Mouse (Mus musculus) cerebellum, adult (tissue): ENCODE data around the gene Ifrd1.

Experiments
- ATAC-seq: cut with Nextera tagmentation; 2 replicates; pipeline ENCODE4 v1.9.2; 2017; ENCODE audit warnings: mild to moderate bottlenecking, moderate library complexity, mixed read lengths; ENCODE audit not compliant: insufficient number of reproducible peaks, low FRiP score, low TSS enrichment

Gene Ifrd1

DNA sequence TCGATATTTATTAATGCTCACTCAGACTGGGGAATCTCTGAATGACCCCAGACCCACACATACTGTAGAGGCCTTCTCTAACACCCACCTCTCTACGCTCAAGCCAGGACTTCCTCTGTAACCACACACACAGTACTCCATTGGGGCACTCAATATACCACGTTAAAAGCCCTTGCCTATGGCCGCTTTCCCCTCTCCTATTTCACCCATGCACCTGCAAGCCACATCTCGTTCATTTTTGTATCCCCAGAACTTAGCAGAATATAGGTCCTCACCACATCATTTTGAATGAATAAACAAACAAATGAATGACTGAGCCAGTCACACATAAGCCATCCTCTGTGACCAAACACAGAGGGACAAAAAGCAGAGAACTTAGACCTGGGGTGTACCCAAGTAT, 3.4 kb downstream of the Ifrd1 start:
- ATAC-seq = no peak

DNA sequence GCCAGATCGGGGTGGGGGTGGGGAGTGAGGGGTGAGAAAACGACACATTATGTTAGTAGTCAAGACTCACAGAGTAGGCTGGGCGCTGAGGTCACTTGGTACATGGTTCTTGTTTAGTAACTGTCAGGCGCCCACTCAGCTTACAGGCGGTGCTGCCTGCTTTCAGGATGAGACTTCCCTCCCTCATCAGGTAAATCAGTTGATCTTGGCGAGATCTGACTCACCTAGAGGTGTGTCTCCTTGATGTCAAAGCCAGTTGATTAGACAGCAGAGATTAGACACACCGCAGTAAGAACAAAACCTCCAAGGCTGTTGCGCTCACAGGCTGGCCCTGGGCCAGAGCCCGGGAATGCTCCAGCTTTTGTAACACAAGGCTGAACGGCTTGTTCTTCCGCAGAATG, 4.5 kb downstream of the Ifrd1 start:
- no peak for ATAC-seq

DNA sequence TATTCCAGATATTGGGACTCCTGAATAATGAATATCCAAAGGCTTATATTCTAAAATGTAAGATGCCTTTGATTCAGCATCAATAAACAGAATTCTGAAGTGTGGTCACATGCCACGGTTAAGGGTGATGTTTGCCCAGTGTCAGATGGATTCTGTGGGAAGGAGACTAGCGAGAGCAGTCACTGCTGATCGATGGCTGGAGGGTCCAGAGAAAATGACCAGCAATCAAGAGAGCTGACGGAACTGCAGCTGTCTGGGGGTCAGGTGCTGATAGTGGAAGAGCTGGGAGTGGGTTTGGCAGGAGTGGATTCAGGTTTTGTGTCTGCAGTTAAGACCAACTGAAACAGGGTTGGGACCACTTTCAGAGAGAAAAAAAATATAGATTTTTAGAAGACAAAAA, 5.1 kb downstream of the Ifrd1 start:
- ATAC-seq = no peak

DNA sequence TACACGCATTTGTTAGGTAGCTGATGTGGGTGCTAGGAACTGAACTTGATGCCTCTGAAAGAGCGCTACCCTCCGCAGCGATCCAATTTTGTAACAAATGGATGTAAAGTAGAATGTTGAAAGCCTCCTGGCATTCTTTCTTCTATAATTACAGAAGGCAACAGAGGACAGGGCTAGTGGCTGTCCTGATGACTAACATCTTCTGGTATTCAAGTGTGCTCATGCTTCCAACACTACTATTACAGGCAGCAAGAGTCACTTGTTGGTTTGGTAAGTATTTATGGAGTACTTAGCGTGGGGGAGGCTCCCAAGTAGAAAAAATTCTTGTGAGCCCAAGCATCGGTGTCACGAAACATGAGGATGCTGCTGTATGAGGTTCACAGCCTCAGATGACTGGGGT, 9.1 kb downstream of the Ifrd1 start:
- no peak for ATAC-seq

DNA sequence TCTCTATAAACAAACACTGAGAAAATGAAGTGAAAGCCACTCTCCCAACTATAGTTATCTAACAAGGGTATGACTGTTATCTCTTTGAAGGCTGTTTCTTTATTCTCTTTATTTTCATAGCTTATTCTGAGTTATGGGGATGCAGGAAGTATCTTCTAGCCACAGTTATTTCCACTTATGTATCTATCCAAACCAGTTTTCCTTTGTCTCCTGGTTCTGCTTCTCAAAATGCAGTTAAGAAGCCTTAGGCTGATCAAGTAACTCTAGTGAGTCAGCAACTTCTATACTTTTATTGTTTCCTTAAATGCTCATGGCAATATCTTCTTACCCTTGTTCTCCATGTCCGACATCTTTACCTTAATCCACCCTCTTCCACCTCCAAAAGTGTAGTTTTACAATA, 16.1 kb downstream of the Ifrd1 start:
- ATAC-seq = no peak

DNA sequence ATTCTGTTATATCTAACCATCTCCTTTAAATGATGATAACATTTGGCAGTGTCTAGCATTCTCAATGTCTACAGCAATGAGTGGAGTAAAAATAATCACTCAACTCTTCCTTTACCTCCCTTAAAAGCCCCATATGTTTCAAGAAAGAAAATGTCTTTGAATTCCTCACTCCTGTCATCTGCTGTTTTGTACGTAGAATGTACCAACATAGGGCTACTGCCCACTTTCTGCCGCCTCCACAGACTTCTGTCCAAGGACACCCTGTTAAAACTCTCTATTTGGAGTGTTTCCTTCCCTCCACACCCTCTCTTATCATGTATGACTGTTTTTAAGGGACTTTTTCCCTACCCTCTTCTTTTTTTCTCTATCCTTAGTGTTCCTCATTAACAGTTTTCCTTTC, 16.7 kb downstream of the Ifrd1 start:
- no peak for ATAC-seq

DNA sequence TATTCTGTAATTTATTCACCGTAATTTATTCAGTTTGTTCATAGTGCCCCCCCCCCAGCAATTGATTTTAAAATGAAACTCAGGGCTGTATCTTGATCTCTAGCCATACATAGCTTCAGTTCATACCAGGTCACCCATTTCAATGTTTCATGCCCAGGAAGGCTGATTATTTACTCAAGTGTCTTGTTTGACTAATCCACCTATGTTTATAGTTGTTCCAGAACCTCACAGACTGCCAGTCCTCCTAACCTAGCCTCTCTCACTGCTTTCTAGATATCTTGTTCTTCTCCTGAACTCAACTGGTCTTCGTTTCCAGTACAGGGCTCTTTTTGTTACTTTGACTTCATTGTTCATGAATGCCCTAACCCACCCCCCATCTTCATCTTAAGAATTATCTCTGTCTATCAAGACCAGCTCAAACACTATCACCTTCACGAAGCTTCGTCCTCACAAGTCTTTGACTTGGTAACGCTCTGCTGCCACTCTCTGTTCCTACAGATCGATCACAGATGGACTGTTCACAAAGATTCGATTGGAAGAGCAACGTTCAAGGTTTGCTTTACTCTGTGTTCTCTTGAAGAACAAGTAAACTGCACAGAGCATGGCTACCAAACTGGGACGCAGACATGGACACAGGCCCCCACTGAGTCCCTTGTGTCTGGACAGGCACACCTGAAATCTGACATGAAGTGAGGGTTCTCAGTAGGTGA, 24.0 kb downstream of the Ifrd1 start:
- no peak for ATAC-seq

DNA sequence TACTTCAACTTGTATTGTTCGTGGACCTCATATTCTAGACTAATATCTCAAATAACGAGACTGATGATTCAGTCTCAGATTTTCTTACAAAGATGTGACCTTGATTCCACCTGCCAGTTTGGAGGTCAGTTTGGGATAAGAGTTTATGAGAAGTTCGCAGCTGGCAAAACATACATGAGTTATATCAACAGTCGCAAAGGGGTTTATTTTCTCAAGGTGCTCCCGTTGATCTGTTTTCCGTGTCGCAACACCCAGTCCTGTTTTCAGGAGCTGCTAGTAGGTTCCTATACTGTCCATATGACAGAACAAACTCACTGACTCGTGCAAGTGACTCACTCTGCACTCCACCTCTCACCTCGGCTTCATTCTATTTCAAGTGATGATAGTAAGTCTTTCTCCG, 24.6 kb downstream of the Ifrd1 start:
- no peak for ATAC-seq

DNA sequence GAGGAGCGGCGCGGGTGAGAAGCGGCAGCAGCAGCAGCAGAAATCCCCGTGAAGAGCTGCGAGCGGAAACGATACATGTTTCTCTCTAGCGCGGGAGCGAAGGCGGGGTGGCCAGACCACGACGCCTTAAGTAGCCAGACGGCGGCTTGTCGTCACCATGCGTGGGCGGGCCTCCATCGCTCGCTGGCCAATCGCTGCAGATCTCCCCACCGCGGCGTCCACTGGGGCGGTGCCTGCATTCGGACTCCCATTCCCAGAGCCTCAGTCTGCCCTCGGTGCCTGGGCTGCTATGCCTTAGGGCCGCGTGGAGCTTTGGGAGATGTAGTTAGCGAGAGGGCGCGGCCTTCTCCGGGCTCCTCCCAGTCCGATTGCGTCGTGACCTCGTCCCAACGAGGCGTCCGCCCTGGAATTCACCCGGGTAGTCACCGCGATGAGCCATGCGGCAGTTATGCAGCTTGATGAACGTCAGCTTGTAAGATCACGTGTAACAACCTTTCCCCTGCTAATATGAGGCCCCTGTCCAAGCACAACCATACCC, 25.2 kb downstream of the Ifrd1 start:
- ATAC-seq = peak; percentile 95

DNA sequence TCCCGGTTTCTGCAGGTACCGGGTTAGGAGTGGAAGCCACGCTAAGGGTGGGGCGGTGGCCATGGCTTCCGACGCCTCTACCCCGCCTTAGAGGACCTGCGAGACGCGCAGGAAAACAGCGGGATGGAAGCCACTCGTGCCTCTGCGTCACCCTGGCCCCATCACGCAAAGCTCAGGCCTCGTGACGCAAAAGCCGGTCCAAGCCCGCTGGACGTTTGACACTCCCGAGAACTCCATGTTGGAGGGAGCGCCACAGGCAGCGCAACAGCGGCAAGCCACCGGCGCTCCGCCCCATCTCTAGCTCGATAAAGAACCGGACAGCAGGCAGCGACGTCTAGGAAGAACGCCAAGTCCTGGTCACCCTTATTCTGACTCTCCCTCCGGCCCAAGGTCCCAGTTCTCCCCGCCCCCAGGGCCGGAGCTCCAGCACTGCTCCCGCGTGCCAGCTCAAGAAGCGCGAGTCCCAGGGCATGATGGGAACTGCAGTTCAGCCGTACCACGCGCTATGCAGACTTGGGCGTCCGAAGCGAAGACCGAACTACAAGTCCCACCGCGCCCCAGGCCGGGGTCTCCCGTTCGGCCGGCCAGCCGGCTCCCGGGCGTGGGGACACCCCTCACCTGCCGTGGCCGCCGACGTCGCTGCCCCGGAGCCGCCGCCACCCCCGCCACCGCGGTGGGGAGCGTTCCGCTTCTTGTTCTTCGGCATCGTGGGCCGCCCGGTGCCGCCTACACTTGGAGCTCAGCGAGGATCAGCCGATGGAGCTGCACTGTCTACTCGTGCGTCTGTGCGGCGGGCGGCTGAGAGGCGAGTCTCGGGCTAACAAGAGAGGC, 25.8 kb downstream of the Ifrd1 start:
- ATAC-seq = peak; percentile 88

DNA sequence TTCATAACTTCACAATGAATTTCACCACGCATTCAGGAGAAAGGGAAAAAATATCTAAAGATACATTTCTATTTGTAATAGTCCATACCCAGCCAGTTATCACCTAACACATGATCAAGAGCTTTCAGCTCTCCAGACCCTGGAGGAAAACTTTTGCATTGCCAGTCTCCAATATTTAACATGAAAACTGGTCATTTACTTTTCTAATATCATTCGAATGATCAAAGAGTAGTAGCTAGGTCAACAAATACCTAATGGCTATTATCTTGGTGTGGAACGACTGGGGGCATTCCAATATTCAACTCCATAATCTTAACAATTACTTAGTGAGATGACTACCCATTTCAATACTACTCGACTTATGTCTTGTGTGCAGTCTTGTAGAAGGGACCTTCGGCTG, 26.7 kb downstream of the Ifrd1 start:
- ATAC-seq = no peak

DNA sequence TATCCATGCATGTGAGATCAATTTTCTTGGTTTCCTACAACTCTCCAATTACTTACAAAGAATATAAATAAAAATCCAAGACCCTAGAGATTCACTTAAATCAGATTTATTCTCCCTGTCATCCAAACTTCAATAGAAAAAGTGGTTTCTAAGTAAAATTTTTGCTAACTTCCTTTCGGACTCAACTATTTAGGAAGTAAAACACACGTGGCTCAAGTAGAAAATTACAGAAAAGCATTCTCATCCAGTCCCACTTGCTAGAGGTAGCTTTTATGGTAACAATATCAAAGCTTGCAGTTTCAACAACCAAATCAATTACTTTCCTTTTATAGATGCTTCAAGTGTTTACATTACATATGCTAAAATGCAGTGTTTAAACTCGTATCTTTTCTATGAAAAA, 27.4 kb downstream of the Ifrd1 start:
- no peak for ATAC-seq

DNA sequence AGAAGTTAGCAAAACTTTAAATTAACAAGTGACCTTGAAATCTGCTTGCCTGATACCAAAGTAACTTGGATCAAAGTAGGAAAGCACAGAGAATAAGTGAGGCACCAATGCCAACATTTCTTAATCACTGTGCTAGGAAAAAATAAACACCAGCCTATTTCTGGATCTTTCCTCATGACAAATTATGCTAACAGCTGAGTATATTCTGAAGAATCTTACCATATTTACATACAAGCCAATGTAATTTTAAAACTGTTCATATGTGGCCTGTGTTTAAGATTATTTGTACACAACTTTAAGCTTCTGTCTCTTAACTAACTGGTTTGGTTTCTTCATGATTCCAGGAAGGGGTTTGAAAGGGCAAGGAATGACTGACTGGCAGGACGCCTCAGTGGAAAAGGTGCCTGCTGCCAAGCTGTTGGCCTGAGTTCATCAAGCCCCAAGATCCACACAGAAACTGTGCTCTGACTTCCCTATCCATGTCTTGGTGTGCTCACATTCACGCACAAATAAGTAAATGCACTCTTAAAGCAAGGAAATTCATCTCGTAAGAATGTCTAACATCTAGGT, 28.2 kb downstream of the Ifrd1 start:
- ATAC-seq = no peak

DNA sequence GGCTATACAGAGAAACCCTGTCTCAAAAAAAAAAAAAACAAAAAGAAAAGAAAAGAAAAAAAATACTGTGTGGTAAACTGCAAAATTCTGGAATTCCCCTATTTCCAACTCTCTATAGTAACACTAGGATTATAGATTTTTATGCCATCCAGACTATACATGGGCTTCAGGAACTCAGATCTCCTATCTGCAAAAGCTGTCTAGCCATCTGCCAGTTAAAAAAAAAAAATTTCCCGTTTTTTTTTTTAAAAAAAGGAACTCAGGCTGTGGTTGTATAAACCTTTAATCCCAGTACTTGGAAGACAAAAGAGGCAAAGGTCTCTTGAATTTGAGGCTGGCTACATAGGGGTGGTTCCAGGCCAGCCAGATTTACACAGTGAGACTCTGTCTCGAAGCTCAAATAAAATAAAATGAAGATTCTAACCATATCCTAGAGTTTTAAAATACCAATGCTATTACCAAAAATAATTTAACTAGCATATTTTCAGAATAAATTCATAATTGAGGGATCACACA, 29.8 kb downstream of the Ifrd1 start:
- ATAC-seq = no peak

DNA sequence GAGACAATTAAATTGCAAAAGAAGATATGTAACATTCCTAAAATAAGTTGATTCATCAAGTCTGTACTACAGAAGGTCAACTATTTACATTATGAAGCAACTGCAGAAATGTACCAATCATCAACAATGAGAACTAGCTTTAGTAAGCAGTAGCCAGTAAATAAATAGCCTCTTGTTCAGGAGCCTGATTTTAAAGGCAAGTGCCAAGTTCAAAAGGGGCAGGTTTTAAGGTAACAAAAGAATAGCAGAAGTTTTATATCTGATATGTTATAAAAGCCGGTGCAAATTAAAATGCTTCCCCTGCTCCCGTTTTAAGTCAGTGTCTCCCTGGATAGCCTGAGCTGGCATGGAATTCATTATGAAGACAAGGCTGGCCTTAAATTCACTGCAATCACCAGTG, 30.5 kb downstream of the Ifrd1 start:
- no peak for ATAC-seq

DNA sequence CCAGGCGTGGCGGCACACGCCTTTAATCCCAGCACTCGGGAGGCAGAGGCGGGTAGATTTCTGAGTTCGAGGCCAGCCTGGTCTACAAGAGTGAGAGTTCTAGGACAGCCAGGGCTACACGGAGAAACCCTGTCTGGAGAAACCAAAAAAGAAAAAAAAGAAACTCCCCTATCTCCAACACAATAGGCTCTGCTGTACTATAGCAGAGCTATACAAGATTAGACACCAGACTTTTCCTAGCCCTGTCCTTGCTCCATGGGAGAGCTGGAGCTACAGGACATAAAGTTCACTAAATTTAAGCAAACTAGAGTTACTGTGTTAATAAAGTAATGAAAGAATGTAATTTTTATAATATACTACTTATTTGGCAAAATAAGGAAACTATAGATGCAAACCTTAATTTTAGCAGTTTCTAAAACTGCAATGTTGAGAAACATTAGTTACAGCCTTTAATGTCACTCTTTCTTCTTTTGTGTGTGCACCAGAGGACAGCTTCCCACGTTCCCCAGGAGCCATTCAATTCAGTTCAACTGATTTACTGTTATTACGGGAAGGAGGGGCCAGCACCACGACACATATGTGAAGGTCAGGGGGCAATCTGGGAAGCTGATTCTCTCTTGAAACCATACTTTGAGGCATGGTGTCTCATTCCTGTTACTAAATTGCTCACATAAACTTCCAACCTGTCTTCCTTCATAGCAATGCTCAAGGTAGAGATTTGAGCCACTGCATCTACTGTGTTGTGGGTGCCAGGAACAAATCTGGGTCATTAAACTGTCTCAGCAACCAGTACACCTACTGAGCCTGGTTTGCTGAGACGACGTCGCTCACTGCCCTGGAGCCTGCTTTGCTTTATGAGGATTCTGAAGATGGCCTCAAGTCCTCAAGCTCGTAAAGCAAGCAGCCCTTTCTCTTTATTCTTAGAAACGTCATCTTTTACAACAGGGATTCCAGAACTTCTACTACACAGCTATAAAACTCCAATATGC, 33.1 kb downstream of the Ifrd1 start:
- ATAC-seq = no peak

DNA sequence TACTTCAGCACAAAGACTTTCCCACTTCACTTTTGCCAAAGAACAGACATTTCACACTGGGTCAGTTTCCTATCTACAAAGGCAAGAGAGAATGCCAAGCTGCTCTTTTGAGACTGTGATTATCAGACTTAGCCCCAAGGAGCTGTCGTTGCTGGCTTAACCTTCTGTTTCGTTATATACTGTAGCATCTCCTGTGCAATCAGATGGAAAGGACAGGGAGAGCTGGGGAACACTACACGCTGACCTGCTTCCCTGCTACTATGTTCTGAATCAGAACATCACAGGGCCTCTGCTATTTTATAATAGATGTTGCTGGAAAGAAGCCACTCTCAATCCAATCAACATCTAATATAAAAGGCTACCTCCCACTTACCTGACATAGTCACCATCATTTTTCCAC, 39.3 kb downstream of the Ifrd1 start:
- ATAC-seq = 0 out of 2 replicates have a peak, but pooled peaks have one; percentile 58

DNA sequence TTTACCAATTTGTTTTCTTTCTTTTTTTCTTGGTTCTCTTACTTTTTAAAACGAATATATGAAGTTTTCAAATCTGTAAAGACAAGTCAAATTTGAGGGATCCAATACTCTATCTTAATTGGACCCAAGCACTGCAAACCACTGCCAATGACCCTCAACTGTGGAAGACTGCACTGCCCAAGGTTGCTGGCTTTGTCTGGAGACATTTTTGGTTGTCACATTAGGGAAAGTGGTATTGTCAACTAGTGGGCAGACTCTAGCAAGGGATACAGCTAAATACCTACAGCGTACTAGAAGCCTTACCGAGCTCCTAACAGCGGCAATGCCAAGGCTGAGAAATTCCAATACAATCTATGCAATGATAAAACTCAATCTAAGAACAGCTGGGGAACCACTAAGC, 40.4 kb downstream of the Ifrd1 start:
- ATAC-seq = no peak

DNA sequence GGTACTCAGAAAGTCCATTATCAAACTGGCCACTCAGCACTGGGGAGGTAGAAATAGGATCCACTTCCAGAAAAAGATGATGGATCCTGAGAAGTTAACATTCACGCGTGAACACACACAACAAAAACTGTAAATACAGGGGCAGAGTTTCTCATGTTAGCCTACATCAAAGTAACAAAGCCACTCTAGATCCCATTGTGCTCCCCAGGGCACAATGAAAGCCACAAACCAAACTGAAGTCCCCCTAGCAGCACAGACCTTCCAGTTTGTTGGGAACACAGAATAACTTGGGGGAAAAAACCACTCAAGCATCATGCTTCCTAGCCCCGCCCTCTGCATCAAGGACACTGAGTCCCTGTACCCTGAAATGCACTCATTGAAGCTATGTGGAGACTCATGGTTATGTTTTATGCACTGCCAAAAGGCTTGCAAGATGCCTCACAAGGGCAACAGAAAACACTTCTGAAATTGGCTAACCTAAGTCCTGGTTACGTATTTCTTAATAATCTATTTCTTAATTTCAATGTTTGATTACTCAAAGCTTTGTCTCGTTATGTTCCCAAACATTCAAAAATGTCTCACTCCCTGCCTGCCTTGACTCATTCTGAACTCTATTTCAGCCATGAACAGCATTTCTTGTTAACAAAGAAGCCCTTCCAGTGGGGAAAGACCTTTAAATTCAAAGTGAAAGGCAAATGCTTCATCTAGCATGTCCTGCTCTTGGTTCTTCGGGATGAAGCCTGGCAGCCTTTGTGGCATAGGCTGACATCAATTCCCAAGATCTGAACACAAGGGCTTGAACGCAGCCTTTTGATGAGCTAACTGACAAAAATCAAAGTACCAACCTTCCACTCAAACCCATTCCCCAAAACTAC, 45.9 kb downstream of the Ifrd1 start:
- no peak for ATAC-seq
